Mouse (Mus musculus): Measurements from ENCODE around the gene Smchd1. TPM values are rescaled to one million over a fixed set of nuclear protein-coding genes. Genes with fewer than 3 reads are reported as not detected.
"Not testable (repeated sequence)": the region's sequence is repeated elsewhere in the genome, so short reads cannot be mapped to it uniquely, and the experiment has no call there.

The Smchd1 gene
- total RNA-seq, 4 experiments from 2014 or later, result 35.0 to 56.7 (median 47.4) TPM

DNA sequence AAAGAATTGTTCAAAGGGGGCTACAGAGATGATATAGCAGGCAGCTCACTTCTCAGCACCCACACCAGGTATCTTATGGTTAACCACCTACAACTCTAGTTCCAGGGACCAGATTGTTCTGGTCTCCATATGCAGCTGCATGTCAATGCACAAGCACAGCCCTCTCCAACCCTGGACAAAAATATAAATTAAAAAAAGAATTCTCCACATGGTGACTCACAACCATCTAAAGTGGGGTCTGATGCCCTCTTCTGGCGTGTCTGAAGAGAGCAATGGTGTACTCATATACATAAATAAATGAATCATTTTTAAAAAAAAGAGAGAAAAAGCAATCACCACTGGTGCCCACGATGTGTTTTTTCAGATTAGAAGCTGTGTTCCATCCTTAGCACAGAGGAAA, 30.4 kb downstream of the Smchd1 start:
- DNase-seq, result no peak

DNA sequence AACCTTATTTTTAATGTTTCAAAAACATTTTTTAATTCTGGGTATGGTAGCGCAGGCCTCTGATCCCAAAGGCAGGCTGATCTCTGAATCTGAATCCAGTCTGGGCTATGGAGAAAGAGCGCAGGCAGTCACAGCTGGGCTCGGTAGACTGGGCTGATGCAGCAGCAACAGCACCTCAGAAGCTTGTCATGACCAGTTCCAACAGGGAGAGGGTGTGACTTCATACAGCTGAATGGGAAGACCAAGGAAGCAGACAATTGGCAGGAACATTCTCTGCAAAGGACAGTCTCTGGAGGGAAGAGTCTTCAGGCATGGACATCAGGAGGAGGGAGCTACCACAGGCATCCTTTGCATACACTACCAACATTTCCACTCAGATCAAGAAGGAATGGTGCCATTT, 31.0 kb downstream of the Smchd1 start:
- DNase-seq, result no peak

DNA sequence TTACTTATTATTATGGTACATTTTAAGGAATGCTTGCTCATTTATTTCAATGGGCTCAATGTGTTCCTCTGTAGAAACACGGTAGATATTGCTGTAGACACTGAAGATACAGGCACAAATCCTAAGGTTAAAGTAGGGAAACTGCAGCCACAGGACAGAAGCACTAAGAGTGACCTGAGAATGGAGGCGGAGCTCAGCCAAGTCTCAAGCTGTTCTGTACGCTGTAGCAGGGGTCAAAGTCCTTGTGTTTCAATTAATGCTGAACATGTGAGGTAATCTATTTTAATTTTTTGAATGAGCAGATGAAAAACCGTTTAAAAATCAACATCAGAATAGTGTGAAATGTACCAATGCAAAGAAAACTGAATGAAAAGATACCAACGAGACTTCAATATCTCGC, 31.9 kb downstream of the Smchd1 start:
- no peak for DNase-seq

DNA sequence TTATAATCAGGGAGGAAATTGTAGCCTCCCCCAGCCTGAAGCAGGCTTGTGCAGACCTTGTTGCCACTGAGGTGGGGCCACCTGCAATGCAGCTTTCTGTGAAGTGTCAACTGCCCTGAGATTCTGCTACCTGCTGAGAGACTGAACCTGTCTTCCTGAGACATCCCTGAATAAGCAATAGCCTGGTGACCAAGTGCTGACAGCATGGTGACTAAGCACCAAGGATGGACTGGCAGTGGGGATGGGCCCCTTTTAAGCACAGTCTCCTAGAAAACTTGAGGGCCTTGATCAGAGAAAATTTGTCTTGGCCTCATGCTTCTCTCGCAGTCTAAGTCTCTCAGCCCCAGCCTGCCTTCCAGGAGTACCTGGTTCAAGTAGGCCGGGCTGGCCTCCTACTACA, 52.6 kb downstream of the Smchd1 start:
- not testable (repeated sequence) for DNase-seq

DNA sequence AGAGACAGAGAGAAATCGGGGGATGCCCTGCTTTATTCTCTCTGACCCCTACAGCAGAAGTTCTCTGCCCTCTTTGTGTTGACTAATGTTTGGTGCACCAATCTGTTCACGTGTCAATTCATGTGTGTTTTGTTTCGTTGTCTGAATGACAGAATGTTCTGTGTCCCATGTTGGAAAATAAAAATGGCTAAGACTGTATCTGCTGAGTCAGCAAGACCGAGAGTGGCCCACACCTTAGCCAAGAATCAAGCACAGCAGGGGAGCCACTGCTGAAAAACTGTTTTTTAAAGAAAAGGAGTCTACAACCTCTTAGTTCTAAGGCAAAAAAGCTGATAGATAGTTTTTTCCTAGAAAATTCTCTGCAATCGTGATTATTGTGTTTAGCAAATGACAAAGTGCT, 55.7 kb downstream of the Smchd1 start:
- not testable (repeated sequence) for DNase-seq

GRCm38 (mm10) chr17:71417008-71417407, 58.1 kb downstream of the Smchd1 start:
- DNase-seq, result no peak

GRCm38 (mm10) chr17:71387401-71387800, 87.7 kb downstream of the Smchd1 start:
- no peak for DNase-seq

- DNase-seq, result no peak
Observed at GRCm38 (mm10) chr17:71380346-71380745, 94.8 kb downstream of the Smchd1 start.

DNA sequence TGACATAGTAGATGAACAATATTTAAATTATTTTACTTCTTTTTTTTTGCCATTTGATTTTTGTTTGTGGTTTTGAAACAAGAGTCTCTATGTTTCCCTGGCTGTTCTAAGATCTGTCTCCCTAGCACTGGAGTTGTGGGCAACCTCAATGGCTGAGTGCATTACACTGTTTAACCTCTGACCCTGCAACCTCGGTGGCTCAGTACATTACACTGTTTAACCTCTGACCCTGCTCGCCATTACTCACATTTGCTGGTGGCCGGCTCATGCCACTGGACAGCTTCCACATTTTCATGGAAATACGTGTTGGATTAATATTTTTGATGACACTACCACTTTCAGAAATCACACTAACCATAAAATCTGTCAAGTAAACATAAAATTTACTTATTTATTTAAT, 97.2 kb downstream of the Smchd1 start:
- no peak for DNase-seq

GRCm38 (mm10) chr17:71355526-71355925, 119.6 kb downstream of the Smchd1 start:
- no peak for DNase-seq

DNA sequence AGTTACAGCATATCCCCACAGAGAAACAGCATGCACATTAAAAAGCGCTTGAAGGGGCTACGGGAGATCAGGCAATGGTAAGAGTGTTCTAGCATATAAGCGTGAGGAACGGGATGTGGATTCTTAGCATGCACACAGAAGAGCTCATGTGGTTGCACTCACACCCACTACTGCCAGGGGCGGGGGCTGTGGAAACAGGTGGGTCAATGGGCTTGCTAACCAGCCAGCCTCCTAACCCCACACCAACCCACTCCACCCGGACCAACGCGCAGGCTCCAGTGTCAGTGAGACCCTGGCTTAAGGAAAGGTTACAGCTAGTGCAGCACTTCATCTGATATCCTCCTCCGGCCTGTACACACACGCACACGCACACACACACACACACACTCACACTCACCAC, 120.9 kb downstream of the Smchd1 start:
- no peak for DNase-seq

- DNase-seq, result no peak
Observed at GRCm38 (mm10) chr17:71348188-71348587, 127.0 kb downstream of the Smchd1 start.

DNA sequence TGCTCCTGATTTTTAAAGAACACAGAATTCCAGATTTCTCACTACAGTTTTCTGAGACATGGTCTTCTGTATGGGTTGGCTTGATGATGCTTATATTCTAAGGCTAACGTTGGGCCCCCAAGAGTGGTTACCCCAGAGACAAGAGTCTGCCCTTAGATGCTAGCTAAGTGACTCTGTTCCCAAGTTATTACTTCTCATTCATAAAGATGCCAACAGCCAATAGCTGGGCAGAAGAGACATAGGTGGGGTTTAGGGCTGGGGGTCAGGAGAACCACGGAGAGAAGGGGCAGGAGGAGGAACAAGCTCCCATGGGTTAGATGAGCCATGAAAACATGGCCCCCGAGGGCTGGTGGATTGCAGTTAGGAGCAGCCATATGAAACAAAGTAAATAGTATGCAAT, 133.1 kb downstream of the Smchd1 start:
- no peak for DNase-seq

- no peak for DNase-seq
Observed at GRCm38 (mm10) chr17:71338627-71339026, 136.5 kb downstream of the Smchd1 start.

DNA sequence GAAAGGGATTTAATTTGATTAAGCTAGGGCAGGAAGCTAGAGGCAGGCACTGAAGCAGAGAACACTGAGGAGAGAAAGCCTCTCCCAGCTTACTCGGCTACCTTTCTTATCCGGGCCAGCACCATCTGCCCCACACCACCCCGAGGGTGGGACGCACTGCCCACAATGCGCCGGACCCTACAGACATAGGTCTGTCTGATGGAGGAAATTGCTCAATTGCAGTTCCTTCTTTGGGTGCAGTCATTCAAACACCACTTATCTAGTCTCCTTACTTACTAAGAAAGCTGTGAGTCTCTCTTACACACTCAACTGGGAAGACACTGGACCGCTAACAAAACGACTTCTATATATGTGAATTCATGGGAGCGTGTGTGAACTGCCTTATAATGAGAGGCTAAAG, 137.6 kb downstream of the Smchd1 start:
- no peak for DNase-seq

DNA sequence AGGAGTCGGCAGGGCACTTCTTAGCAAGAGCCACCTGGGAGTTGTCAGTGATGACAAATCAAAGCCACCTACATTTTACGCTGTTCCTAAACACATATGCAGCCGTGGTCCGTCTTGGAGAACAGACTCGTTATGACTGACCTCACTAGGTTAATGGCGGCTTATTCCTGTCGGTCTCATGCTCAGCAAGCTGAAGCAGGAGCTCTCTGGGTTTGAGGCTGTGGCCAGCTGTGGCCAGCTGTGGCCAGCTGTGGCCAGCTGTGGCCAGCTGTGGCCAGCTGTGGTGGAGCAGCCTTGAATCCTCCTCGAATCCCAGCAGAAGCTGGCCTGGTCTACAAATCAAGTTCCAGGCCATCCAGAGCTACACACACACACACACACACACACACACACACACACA, 138.7 kb downstream of the Smchd1 start:
- no peak for DNase-seq

DNA sequence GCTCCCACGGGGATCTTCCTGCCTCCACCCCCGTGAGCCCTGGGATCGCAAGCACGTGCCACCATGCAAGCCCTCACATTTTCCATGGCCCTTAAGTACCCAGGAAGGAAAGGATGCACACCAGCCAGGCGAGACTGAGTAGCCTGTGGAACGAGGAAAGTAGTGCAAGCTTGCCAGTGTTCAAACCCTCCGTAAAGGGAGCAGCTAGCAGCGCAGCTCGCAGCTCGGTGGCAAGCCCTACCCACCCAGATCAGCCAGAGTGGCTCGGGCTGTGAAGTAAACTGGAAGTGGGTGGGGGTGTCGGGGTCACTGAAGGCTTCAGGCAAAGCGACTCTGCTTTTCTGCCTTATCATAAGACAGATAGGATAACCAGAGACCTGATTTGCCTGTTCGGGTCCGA, 142.8 kb downstream of the Smchd1 start:
- no peak for DNase-seq

DNA sequence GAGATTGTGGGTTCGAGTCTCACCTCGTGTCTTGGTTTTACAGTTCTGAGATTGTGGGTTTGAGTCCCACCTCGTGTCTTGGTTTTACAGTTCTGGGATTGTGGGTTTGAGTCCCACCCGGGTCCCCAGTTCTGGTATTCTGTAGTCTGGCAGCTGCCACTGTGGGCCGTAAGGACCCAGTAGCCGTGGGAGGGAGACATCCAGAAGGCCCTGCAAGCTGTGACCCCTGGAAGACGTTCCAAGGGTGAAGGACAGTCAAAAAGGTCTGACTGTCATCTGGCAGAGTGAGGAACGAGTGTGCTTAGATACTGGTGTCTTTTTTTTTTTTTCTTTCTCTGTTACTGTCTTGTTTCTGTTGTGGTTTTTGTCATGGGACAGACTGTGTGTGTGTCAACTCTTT, 154.4 kb downstream of the Smchd1 start:
- DNase-seq, result not testable (repeated sequence)

GRCm38 (mm10) chr17:71319361-71319760, 155.8 kb downstream of the Smchd1 start:
- no peak for DNase-seq

DNA sequence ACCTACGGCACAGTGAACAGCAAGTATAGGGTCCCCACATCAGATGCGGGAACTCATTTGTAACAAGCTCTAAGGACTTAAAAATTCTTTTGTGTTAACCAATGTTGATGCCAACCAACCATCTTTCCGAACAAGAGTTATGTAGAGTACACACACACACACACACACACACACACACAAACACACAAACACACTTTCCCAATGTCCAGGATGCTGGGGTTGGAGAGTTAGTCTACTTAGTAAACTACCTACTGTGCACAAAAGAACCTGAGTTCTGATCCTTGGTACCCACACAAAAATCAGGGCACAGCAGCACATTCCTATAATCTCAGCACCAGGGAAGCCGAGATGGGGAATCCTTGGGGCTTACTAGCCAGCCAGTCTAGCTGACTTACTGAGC, 157.6 kb downstream of the Smchd1 start:
- DNase-seq, result no peak

GRCm38 (mm10) chr17:71314315-71314714, 160.8 kb downstream of the Smchd1 start:
- DNase-seq, result no peak

DNA sequence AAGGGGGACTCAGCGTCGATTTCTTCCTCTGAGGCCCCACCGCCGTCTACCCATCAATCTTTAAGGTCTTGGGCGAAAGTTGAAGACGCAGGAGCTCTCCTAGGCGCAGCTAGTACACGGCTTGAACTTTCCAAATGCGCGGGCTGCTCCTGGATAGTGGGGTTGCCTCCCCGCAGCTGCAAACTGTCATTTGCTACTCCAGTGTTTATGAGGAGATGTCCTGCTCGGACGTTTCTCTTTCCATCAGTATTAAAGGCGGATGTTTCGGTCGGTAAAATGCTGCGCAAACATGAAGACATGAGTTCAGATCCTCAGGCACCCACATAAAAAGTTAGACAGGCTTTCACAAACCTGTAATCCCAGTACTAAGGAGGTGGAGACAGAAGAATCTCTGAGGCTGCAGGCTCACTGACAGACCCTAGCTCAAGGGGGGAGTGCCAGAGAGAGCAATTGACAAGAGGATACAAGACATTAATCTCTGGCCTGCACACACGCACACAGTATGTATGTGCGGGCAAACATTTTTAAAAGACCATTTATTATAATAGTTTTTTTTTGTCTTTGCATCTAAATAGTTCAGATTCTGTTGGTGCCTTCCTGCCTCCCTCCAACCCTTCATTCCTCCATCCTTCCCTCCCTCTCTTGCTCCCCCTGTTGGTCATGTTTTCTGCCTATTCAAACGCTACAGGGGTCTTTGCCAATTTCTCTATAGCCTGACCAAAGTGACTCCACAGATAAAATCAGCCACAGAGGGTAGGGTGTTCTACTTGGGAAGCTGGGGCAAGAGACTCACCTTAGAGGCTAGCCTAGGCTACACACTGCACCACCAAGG, 163.6 kb downstream of the Smchd1 start, which contains the start of gene Emilin2:
Emilin2 (minus strand) TSS at position 639 of the 832 bp plus-strand sequence.
- DNase-seq, result no peak

- DNase-seq, result no peak
Observed at GRCm38 (mm10) chr17:71310486-71311339, 164.4 kb downstream of the Smchd1 start.
